Mouse (Mus musculus): ENCODE data around the gene Slc43a1. TPM values are rescaled to one million over a fixed set of nuclear protein-coding genes. Genes with fewer than 3 reads are reported as not detected.
A peak's percentile ranks its signal among the peaks of the same experiment; 100 is the strongest.

Gene Slc43a1
- polyA plus RNA-seq, 1 experiment from 2014 or later = 1.3 TPM

DNA sequence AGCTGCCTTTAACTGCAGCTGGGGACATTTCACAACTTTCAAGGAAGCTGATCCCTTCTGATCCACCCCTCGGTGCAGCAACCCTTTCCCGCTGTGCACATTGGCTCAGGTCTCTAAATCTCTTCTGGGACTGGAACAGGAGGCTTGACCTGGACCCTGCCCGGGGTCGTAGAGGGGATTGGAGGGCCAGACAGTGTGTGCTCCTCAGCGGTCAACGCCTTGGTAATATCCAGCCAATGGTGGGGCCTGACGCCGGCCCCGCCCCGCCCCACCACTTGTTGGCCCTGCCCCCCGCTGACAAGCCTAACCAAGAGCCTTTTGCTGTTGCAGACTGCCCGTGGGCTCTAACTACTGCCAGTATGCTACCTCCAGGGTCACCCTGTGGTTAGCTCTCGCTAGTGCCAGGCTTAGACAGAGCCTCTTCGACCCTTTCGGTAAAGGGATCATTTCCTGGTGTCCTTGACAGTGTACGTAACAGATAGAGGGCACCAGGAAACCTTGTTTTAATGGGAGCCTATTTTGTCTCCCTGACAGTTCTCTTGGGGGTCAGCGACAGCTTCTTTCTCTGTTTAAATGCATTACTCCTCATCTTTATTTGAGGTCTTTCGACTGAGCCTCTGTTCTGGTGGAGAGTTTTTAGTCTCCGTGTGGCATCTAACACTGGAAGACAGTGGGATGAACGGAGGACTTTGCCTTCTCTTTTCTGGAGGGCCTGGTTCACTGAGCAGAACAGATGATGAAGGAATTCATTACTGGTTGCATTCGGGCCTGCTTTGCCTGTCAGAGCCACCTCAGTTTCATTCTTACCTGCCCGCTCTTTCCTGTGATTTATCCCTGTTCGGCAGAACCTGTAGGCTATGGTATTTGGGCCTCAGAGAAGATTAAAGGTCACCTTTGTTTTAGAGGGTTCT, 12.7 kb downstream of the Slc43a1 start:
- Histone ChIP-seq H3K9ac (replicated peaks) (no peak overlapping the region), H3K4me1 (peaks cover 9% of the 10 kb centered on the region; the same call in 1 of the 2 replicates), H3K4me3 (replicated peaks) (no peak overlapping the region), H3K9me3 (replicated peaks) (no peaks in the 10 kb centered on the region), H3K36me3 (no peaks in the 10 kb centered on the region), H3K27ac (replicated peaks) (no peak overlapping the region), H3K27me3 (replicated peaks) (no peaks in the 10 kb centered on the region), H3K4me2 (peak overlapping the region; percentile 39)
- ATAC-seq (ENCODE audit: low FRiP score) = peak; percentile 25; the same call in 1 of the 2 replicates
- WGBS = 33% methylated on average over 23 of the region's 23 CpGs

DNA sequence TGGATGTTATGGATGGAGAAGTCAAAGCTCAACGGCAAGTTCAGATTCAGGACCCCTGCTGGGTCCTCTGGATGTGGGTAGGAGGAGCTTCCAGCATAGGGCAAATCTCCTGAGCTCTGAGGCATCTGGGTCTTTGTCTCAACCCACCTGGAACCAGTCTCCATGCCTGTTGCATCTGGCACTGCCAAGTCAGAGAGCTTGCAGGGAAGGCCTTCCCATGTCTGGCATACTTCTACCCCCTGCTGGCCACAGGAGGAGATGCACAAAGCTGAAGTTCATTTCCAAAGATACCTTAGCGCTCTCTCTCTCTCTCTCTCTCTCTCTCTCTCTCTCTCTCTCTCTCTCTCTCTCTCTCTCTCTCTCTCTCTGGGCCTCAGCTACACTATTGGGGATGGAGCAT, 17.1 kb downstream of the Slc43a1 start:
- peak; percentile 63; the same call in 1 of the 2 replicates for ATAC-seq (ENCODE audit: low FRiP score)
- Histone ChIP-seq H3K4me2 (no peak overlapping the region), H3K27me3 (replicated peaks) (no peaks in the 10 kb centered on the region), H3K36me3 (no peaks in the 10 kb centered on the region), H3K9me3 (replicated peaks) (no peaks in the 10 kb centered on the region), H3K9ac (replicated peaks) (no peak overlapping the region), H3K4me3 (replicated peaks) (no peak overlapping the region), H3K27ac (replicated peaks) (no peak overlapping the region), H3K4me1 (peaks cover 9% of the 10 kb centered on the region; the same call in 1 of the 2 replicates)
- WGBS = 50% methylated on average over 2 of the region's 2 CpGs

DNA sequence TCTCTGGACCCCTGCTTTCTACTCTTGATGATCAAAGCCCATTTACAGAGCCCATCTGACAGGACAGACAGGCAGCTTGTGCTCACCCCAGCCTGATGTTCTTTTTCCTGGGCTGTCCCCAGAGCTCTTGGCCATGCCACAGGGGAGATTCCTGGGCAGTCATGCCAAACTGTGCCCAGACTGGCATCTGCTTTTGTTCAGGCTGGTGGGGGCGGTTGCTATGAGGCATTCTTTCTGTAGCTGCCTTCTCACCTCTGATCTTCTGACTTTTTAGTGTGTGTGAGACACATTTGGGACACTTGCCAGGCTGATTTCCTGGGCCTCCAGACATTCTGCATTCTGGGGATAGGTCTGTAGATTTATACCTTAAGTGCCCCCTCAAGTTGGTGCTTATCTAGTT, 19.9 kb downstream of the Slc43a1 start:
- ATAC-seq (ENCODE audit: low FRiP score) = no peak
- Histone ChIP-seq H3K9me3 (replicated peaks) (no peaks in the 10 kb centered on the region), H3K4me1 (no peaks in the 10 kb centered on the region), H3K27me3 (replicated peaks) (no peaks in the 10 kb centered on the region), H3K4me3 (replicated peaks) (no peak overlapping the region), H3K9ac (replicated peaks) (no peak overlapping the region), H3K27ac (replicated peaks) (no peak overlapping the region), H3K36me3 (no peaks in the 10 kb centered on the region), H3K4me2 (no peak overlapping the region)
- WGBS = 91% methylated on average over 1 of the region's 1 CpGs

DNA sequence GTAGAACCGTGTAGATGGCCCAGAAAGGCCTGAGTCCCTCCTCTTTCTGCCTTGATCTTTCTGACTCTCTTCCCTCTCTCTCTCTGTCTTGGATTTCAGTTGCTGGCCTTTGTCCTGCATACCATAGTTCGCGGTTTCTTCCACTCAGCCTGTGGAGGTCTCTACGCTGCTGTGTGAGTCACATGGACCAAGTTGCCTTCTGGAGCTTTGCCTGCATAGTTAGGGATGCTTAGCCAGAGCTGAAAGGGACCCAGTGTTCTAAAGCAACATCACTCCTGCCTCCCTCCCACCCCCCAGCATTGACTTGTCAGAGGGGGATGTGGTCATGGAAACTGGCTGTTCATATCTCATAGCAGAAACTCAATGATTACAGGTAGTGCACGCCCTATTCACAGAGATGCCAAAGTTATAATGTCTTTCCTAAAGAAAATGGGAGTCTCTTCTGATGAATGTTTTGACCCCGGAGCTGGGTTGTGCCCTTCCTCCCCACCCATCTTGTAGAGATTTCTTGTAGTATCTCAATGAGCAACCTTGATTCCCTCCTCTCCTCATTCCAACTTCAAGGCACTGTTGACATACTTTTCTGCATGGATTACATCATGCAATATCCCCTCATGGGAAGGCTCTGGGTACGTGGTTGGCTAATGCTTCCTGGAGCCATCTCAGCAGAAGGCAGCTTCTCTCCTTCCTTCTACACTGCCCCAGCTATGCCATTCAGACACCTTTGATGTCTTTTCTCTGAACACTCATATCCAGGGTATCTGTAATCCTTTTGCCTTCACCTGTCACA, 21.5 kb downstream of the Slc43a1 start:
- Histone ChIP-seq H3K4me2 (no peak overlapping the region), H3K9me3 (replicated peaks) (no peaks in the 10 kb centered on the region), H3K4me3 (replicated peaks) (no peak overlapping the region), H3K9ac (replicated peaks) (no peak overlapping the region), H3K27ac (replicated peaks) (no peak overlapping the region), H3K4me1 (no peaks in the 10 kb centered on the region), H3K36me3 (no peaks in the 10 kb centered on the region), H3K27me3 (replicated peaks) (peaks cover 5% of the 10 kb centered on the region; the same call in 1 of the 2 replicates)
- no peak for ATAC-seq (ENCODE audit: low FRiP score)
- WGBS = 86% methylated on average over 7 of the region's 7 CpGs

DNA sequence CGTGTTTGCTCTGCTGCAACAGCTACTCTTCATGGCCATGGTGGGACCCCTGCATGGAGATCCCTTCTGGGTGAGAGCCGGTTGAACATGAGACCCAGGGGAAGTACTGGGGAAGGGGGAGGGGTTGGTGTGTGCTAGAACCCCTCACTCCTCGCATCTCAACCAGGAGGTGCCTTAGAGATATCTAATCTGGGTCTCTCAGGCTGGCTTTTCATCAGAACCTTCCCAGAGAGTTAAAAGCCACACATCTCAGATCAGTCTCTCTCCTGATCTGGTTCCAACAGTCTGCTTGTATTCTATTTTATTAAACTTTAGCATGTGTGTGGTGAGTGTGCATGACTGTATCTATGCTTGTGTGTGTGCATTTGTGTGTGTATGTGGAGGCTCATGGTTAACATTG, 22.8 kb downstream of the Slc43a1 start:
- WGBS = 95% methylated on average over 3 of the region's 3 CpGs
- H3K4me3 ChIP-seq (replicated peaks) = no peak overlapping the region

DNA sequence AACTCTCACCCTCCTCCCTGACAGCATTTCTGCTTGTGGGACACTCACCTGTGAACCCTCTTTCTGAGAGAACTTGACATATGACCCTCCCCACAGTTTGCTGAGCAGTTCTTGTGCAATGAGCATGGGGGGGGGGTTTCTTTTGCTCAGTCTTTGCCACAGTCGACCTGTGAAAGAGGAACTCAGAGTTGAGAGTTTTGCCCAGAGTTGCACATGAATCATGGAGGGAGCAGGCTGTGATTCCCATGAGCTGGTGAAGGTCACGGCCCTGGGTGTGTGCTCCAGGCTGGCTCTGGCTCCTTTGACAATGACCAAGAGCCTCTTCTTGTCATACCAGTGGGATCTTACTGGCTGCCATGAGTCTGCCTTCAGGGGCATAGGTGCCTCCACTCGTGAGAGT, 23.6 kb downstream of the Slc43a1 start:
- ATAC-seq (ENCODE audit: low FRiP score) = no peak
- Histone ChIP-seq H3K27ac (replicated peaks) (no peak overlapping the region), H3K4me2 (no peak overlapping the region), H3K4me3 (replicated peaks) (no peak overlapping the region), H3K4me1 (peaks cover 11% of the 10 kb centered on the region), H3K9me3 (replicated peaks) (no peaks in the 10 kb centered on the region), H3K27me3 (replicated peaks) (peaks cover 25% of the 10 kb centered on the region), H3K36me3 (no peaks in the 10 kb centered on the region), H3K9ac (replicated peaks) (no peak overlapping the region)
- 84% methylated on average over 3 of the region's 3 CpGs for WGBS

More for the DNA sequence above, 22.8 kb downstream of the Slc43a1 start:
- Histone ChIP-seq H3K9me3 (replicated peaks) (no peaks in the 10 kb centered on the region), H3K4me2 (no peak overlapping the region), H3K4me1 (peaks cover 10% of the 10 kb centered on the region), H3K27ac (replicated peaks) (no peak overlapping the region), H3K9ac (replicated peaks) (no peak overlapping the region), H3K36me3 (no peaks in the 10 kb centered on the region), H3K27me3 (replicated peaks) (peaks cover 17% of the 10 kb centered on the region)
- ATAC-seq (ENCODE audit: low FRiP score) = no peak

DNA sequence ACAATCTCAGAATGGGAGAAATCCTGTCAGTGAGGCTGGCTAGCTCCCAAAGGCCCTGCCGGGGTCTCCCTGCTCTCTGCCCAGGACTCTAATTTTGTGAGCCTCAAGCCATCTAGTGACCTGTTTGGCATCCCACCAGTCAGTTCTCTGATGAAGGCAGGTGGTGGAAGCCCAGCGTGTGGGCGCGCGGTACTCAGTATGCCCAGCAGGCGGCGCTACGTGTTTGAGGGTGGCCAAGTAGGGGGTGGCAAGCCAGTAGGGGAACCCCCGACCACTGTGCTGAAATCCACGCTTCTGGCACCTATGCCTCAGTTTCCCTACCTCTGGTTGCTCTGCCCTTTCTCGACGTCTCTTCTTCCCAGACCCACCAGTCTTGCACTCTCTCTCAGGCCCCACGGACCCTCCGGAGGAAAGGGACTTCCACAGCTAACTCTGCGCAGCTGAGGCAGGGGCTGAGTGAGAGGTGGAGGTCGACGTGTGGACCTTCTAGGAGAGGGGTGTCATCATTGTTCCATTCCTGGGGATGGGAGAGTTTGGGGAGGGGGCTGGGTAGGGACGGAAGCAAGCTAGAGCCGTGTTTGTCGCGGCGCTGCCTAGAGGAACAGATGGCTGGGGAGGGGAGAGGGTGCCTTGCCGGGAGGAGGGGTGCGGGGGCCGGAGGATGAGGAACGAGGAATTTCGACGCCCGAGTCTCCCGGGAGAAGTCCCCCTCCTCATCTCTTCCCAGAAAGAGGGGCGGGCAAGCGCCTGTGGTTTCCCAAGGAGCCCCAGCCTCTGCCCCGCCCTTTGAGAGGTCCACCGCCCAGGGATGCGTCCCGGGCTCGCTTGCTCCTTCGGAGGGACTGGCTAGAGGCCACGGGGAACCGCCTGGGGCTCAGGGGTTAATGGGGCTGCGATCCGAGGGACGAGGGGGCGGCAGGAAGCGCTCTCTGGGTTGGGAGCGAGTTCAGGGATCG, 27.2 kb downstream of the Slc43a1 start:
- WGBS = 1% methylated on average over 46 of the region's 47 CpGs
- H3K4me2 ChIP-seq = peak overlapping the region; percentile 78
- peaks cover 61% of the 10 kb centered on the region for H3K27me3 ChIP-seq (replicated peaks)
- peak overlapping the region; percentile 37 for H3K9ac ChIP-seq (replicated peaks)
- peak overlapping the region; percentile 40 for H3K4me3 ChIP-seq (replicated peaks)
- no peak overlapping the region for H3K27ac ChIP-seq (replicated peaks)
- H3K9me3 ChIP-seq (replicated peaks) = no peaks in the 10 kb centered on the region
- no peaks in the 10 kb centered on the region for H3K36me3 ChIP-seq
- ATAC-seq (ENCODE audit: low FRiP score) = peak; percentile 58
- peaks cover 11% of the 10 kb centered on the region for H3K4me1 ChIP-seq

DNA sequence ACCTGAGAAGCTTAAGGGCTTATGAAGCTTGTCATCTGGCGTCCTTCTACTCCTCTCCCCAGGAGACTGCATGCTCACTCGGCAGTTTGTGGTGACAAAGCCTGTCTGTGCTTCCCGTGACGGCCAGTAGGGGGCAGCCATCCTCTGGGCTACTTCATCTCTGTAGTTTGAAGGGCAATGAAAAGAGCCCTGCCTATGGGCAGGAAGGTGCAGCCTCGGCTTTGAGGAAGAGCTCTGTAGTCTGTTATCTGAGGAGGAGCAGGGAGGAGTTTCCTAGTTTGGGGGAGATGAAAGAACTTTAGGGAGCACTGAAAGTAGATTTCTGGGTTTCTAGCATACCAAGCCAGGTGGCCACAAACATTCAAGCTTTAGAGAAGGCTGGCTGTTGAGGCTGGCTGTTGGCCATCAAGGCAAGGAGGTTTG, 29.9 kb downstream of the Slc43a1 start:
- Histone ChIP-seq H3K9me3 (replicated peaks) (no peaks in the 10 kb centered on the region), H3K4me3 (replicated peaks) (no peak overlapping the region), H3K27me3 (replicated peaks) (peaks cover 88% of the 10 kb centered on the region), H3K36me3 (no peaks in the 10 kb centered on the region), H3K27ac (replicated peaks) (no peak overlapping the region), H3K4me1 (peaks cover 24% of the 10 kb centered on the region), H3K4me2 (no peak overlapping the region), H3K9ac (replicated peaks) (no peak overlapping the region)
- ATAC-seq (ENCODE audit: low FRiP score) = no peak
- WGBS = 7% methylated on average over 5 of the region's 5 CpGs

DNA sequence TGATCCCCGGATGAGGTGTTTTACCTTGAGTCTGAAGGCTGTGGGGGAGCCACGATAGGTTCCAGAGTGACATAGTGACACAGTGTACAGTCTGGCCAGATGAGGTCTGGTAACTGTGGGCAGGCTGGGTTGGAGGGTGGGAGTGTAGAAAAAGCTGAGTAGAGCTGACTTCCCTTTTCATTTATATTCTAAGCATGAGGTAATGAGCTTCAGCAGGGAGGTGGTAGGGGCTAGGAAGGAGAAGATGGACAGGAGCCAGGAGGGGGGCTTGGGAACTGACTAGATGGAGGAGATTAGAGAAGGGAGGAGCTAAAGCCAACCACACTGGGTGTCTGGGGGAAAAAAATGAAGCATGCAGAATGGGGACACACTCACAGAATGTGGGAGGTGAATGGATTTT, 30.3 kb downstream of the Slc43a1 start:
- H3K4me3 ChIP-seq (replicated peaks) = no peak overlapping the region
- WGBS = 76% methylated on average over 2 of the region's 2 CpGs
- H3K9ac ChIP-seq (replicated peaks) = no peak overlapping the region
- H3K4me1 ChIP-seq = peaks cover 24% of the 10 kb centered on the region
- ATAC-seq (ENCODE audit: low FRiP score) = no peak
- no peak overlapping the region for H3K27ac ChIP-seq (replicated peaks)
- H3K36me3 ChIP-seq = no peaks in the 10 kb centered on the region
- H3K27me3 ChIP-seq (replicated peaks) = peaks cover 92% of the 10 kb centered on the region
- H3K9me3 ChIP-seq (replicated peaks) = no peaks in the 10 kb centered on the region
- H3K4me2 ChIP-seq = no peak overlapping the region

DNA sequence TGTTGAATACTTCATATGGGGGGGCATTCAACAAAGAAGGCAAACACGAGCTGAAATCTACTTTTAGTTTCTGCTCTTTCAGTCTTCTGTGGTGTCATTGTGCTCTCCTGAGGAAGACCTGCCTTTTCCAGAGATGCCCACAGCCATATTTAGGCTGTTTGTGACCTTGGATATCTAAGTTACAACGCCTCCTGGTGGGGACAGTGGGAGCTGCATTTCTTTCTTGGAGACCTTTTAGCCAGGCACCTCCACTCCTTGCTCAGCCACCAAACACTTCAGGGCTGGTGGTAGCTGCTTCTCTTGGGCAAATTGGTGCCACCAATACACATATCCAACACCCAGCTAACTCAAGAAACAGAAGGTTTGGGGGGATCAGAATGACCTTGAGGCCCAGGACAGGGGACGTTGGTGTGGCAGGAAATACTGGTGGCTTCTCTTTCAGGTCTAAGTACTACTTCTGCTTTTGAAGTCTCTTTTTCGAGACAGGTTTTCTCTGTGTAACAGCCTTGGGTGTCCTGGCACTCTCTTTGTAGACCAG, 32.0 kb downstream of the Slc43a1 start:
- Histone ChIP-seq H3K27ac (replicated peaks) (no peak overlapping the region), H3K36me3 (no peaks in the 10 kb centered on the region), H3K4me1 (peaks cover 21% of the 10 kb centered on the region), H3K27me3 (replicated peaks) (peaks cover 99% of the 10 kb centered on the region), H3K4me3 (replicated peaks) (no peak overlapping the region), H3K9ac (replicated peaks) (no peak overlapping the region), H3K4me2 (no peak overlapping the region), H3K9me3 (replicated peaks) (no peaks in the 10 kb centered on the region)
- 67% methylated on average over 4 of the region's 4 CpGs for WGBS
- no peak for ATAC-seq (ENCODE audit: low FRiP score)

All from neural tube, embryonic 15.5 days (tissue).